Mouse (Mus musculus) lung, postnatal 0 days (tissue): ENCODE measurements at regions not wholly inside any gene's neighbourhood (a gene's known extent, or its start where the extent isn't known, plus 50 kb on each side); places are given as distances from the start of the nearest gene placed in this dataset.

ENCODE experiments used
- ATAC-seq: fragments of 200-750 bp; cut with Nextera tagmentation; 2 replicates; pipeline ENCODE4 v1.8.0; 2017; ENCODE audit warnings: moderate library complexity
- DNase-seq: peaks from one replicate; pipeline ENCODE4 v3.0.0-alpha.2; 2016; ENCODE audit warnings: low spot score
- H3K27ac ChIP-seq: fragments of 300-500 bp; sonication (generic); 2 replicates; pipeline ENCODE4 v1.5.1; 2014; ENCODE audit warnings: antibody characterized with exemption, mild to moderate bottlenecking, low read length, mixed read lengths
- H3K27me3 ChIP-seq: fragments of 300-500 bp; sonication (generic); replicated peaks from 2 replicates; pipeline ENCODE4 v1.6.1; 2014; ENCODE audit warnings: low read length, mixed read lengths; ENCODE audit not compliant: insufficient read depth
- H3K36me3 ChIP-seq: fragments of 300-500 bp; sonication (generic); 2 replicates; pipeline ENCODE4 v1.6.1; 2014; ENCODE audit warnings: low read length, mixed read lengths; ENCODE audit not compliant: insufficient read depth
- H3K4me1 ChIP-seq: fragments of 300-500 bp; sonication (generic); 2 replicates; pipeline ENCODE4 v1.6.1; 2014; ENCODE audit warnings: antibody characterized with exemption, low read depth, low read length, mixed read lengths; ENCODE audit not compliant: insufficient read depth
- H3K4me2 ChIP-seq: fragments of 300-500 bp; sonication (generic); replicated peaks from 2 replicates; pipeline ENCODE4 v1.6.1; 2014; ENCODE audit warnings: low read depth, mild to moderate bottlenecking, low read length, moderate library complexity, mixed read lengths
- H3K4me3 ChIP-seq: fragments of 300-500 bp; sonication (generic); 2 replicates; pipeline ENCODE4 v1.5.1; 2014; ENCODE audit warnings: low read depth, low read length
- H3K9ac ChIP-seq: fragments of 300-500 bp; sonication (generic); replicated peaks from 2 replicates; pipeline ENCODE4 v1.6.1; 2014; ENCODE audit warnings: low read depth, mild to moderate bottlenecking
- H3K9me3 ChIP-seq: fragments of 300-500 bp; sonication (generic); 2 replicates; pipeline ENCODE4 v1.6.1; 2016; ENCODE audit warnings: low read length, mixed read lengths
- CTCF ChIP-seq: IDR thresholded peaks from 2 replicates; pipeline ENCODE4 v1.5.1; 2016; ENCODE audit warnings: antibody characterized with exemption, mild to moderate bottlenecking
- EP300 ChIP-seq: IDR thresholded peaks from 2 replicates; pipeline ENCODE4 v1.6.1; 2016; ENCODE audit warnings: antibody characterized with exemption, mild to moderate bottlenecking, control low read depth
- WGBS: fragments of 180-500 bp; shearing (Covaris S2); extraction: QIAGEN DNeasy Blood & Tissue Kit; methylation state at CpG from one replicate; pipeline ENCODE4 v1.1.7; 2014; 5-methylcytosine and 5-hydroxymethylcytosine counted together

- Histone ChIP-seq H3K4me3 (no peak overlapping the region), H3K27ac (no peak overlapping the region), H3K4me2 (no peak overlapping the region), H3K4me1 (peaks cover 6% of the 10 kb centered on the region; the same call in 1 of the 2 replicates), H3K9me3 (no peaks in the 10 kb centered on the region), H3K9ac (no peak overlapping the region), H3K27me3 (0 out of 2 replicates have a peak, but pooled peaks cover 4% of the 10 kb centered on the region), H3K36me3 (no peaks in the 10 kb centered on the region)
- no peak for ATAC-seq
- no peak for TF ChIP-seq EP300
- TF ChIP-seq CTCF = peak; percentile 30; the same call in 1 of the 2 replicates
- DNase-seq = no peak
These were observed 264.9 kb downstream of the Uaca start for GRCm38 (mm10) chr9:61059225-61059624.

GRCm38 (mm10) chr9:61060958-61061357, 266.6 kb downstream of the Uaca start:
- H3K9ac ChIP-seq = no peak overlapping the region
- H3K9me3 ChIP-seq = no peaks in the 10 kb centered on the region
- DNase-seq (peak; percentile 77), ATAC-seq (peak; percentile 72)
- H3K4me1 ChIP-seq = peaks cover 10% of the 10 kb centered on the region; the same call in 1 of the 2 replicates
- no peak overlapping the region for H3K4me2 ChIP-seq
- H3K27me3 ChIP-seq = 0 out of 2 replicates have a peak, but pooled peaks cover 3% of the 10 kb centered on the region
- H3K36me3 ChIP-seq = no peaks in the 10 kb centered on the region
- TF ChIP-seq EP300 (peak; percentile 75), CTCF (no peak)
- 45% methylated on average over 8 of the region's 8 CpGs for WGBS
- H3K27ac ChIP-seq = no peak overlapping the region
- no peak overlapping the region for H3K4me3 ChIP-seq

GRCm38 (mm10) chr9:61064714-61065305, 270.5 kb downstream of the Uaca start:
- 36% methylated on average over 8 of the region's 8 CpGs for WGBS
- Histone ChIP-seq H3K36me3 (no peaks in the 10 kb centered on the region), H3K4me2 (no peak overlapping the region), H3K4me3 (no peak overlapping the region), H3K4me1 (peaks cover 4% of the 10 kb centered on the region; the same call in 1 of the 2 replicates), H3K27me3 (no peaks in the 10 kb centered on the region), H3K27ac (no peak overlapping the region), H3K9ac (no peak overlapping the region), H3K9me3 (no peaks in the 10 kb centered on the region)
- DNase-seq = peak; percentile 40
- no peak for TF ChIP-seq EP300
- TF ChIP-seq CTCF = no peak
- ATAC-seq = peak; percentile 58

- H3K4me2 ChIP-seq = no peak overlapping the region
- H3K4me3 ChIP-seq = no peak overlapping the region
- H3K36me3 ChIP-seq = no peaks in the 10 kb centered on the region
- WGBS = 40% methylated on average over 13 of the region's 13 CpGs
- no peaks in the 10 kb centered on the region for H3K9me3 ChIP-seq
- ATAC-seq = no peak
- TF ChIP-seq CTCF (peak; percentile 17; the same call in 1 of the 2 replicates), EP300 (no peak)
- no peak for DNase-seq
- H3K27me3 ChIP-seq = no peaks in the 10 kb centered on the region
- no peak overlapping the region for H3K9ac ChIP-seq
- no peak overlapping the region for H3K27ac ChIP-seq
- H3K4me1 ChIP-seq = peaks cover 4% of the 10 kb centered on the region; the same call in 1 of the 2 replicates
These were observed 275.4 kb downstream of the Uaca start for GRCm38 (mm10) chr9:61069553-61070314.

GRCm38 (mm10) chr9:61070315-61070707, 276.0 kb downstream of the Uaca start:
- ATAC-seq = no peak
- no peak for DNase-seq
- no peak overlapping the region for H3K9ac ChIP-seq
- no peak for TF ChIP-seq CTCF
- no peak for TF ChIP-seq EP300
- no peaks in the 10 kb centered on the region for H3K36me3 ChIP-seq
- no peak overlapping the region for H3K4me2 ChIP-seq
- no peaks in the 10 kb centered on the region for H3K9me3 ChIP-seq
- no peaks in the 10 kb centered on the region for H3K27me3 ChIP-seq
- no peaks in the 10 kb centered on the region for H3K4me1 ChIP-seq
- 73% methylated on average over 8 of the region's 8 CpGs for WGBS
- no peak overlapping the region for H3K27ac ChIP-seq
- H3K4me3 ChIP-seq = no peak overlapping the region

GRCm38 (mm10) chr9:61070861-61071260, 276.5 kb downstream of the Uaca start:
- Histone ChIP-seq H3K9me3 (no peaks in the 10 kb centered on the region), H3K36me3 (no peaks in the 10 kb centered on the region), H3K27ac (no peak overlapping the region), H3K27me3 (no peaks in the 10 kb centered on the region), H3K9ac (no peak overlapping the region), H3K4me1 (no peaks in the 10 kb centered on the region), H3K4me3 (no peak overlapping the region), H3K4me2 (no peak overlapping the region)
- WGBS = 55% methylated on average over 9 of the region's 9 CpGs
- DNase-seq = no peak
- TF ChIP-seq EP300 (no peak), CTCF (no peak)
- ATAC-seq = no peak
